Mouse (Mus musculus) liver, embryonic 11.5 days (tissue): ENCODE measurements around the gene Ccp110. TPM values are rescaled to one million over a fixed set of nuclear protein-coding genes. Genes with fewer than 3 reads are reported as not detected.

Source experiments
- ATAC-seq: fragments of 200-750 bp; cut with Nextera tagmentation; replicated peaks from 2 replicates; pipeline ENCODE4 v1.8.0; 2017; ENCODE audit warnings: moderate number of reproducible peaks, mild to moderate bottlenecking, moderate TSS enrichment, moderate library complexity; ENCODE audit not compliant: low FRiP score
- DNase-seq: peaks from one replicate; pipeline ENCODE4 v3.0.0-alpha.2; 2017; ENCODE audit warnings: low spot score
- H3K27ac ChIP-seq: fragments of 300-500 bp; sonication (generic); 2 replicates; pipeline ENCODE4 v1.5.1; 2014; ENCODE audit warnings: mild to moderate bottlenecking, low read depth, low read length, control low read depth
- H3K27me3 ChIP-seq: fragments of 300-500 bp; sonication (generic); replicated peaks from 2 replicates; pipeline ENCODE4 v1.6.1; 2014; ENCODE audit warnings: low read length, mixed read lengths; ENCODE audit not compliant: control insufficient read depth, insufficient read depth
- H3K36me3 ChIP-seq: fragments of 300-500 bp; sonication (generic); 2 replicates; pipeline ENCODE4 v1.6.1; 2014; ENCODE audit warnings: mild to moderate bottlenecking, low read length, moderate library complexity, mixed read lengths; ENCODE audit not compliant: control insufficient read depth, insufficient read depth
- H3K4me1 ChIP-seq: fragments of 300-500 bp; sonication (generic); replicated peaks from 2 replicates; pipeline ENCODE4 v1.6.1; 2014; ENCODE audit warnings: low read length, mixed read lengths; ENCODE audit not compliant: control insufficient read depth, insufficient read depth
- H3K4me2 ChIP-seq: fragments of 300-500 bp; sonication (generic); 2 replicates; pipeline ENCODE4 v1.6.1; 2014; ENCODE audit warnings: mild to moderate bottlenecking, control low read depth, moderate library complexity
- H3K4me3 ChIP-seq: fragments of 300-500 bp; sonication (generic); 2 replicates; pipeline ENCODE4 v1.5.1; 2014; ENCODE audit warnings: low read depth, low read length, control low read depth
- H3K9ac ChIP-seq: fragments of 300-500 bp; sonication (generic); 2 replicates; pipeline ENCODE4 v1.6.1; 2014; ENCODE audit warnings: low read depth, low read length, control low read depth
- H3K9me3 ChIP-seq: fragments of 300-500 bp; sonication (generic); 2 replicates; pipeline ENCODE4 v1.6.1; 2016; ENCODE audit warnings: low read length, inconsistent platforms, mixed read lengths; ENCODE audit not compliant: control insufficient read depth
- WGBS: fragments of 180-500 bp; shearing (Covaris S2); extraction: QIAGEN DNeasy Blood & Tissue Kit; methylation state at CpG from one replicate; pipeline ENCODE4 v1.1.7; 2014; 5-methylcytosine and 5-hydroxymethylcytosine counted together
- polyA plus RNA-seq: library from polyadenylated mRNA; unstranded; fragments of >200 nt; fragmentation: Nextera tagmentation; extraction: Ambion mirVana; gene quantifications from 2 replicates; pipeline ENCODE4 v1.2.1, GENCODE M21; 2014

Gene Ccp110
- polyA plus RNA-seq, 1 experiment from 2014 or later, result 7.9 TPM

DNA sequence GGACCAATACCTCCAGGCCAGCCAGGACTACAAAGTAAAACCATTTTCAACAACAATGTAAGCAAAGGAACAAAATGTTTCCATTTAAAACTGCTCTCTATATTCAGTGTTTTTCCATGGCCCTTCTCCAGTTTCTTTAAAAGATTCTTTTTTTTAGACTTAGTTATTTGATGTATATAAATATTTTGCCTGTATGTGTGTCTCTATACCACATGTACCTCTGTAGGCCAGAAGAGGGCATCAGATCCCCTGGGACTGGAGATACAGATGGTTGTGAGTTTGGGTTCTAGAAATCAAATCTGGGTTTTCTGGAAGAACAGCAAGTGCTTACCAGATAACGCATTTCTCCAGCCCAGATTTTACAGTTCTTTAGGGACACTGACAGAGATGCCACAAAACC lies 26.4 kb downstream of the Ccp110 start:
- ATAC-seq (no peak), DNase-seq (no peak)
- Histone ChIP-seq H3K4me1 (peaks cover 19% of the 10 kb centered on the region), H3K4me3 (no peak overlapping the region), H3K36me3 (no peaks in the 10 kb centered on the region; the same call in 1 of the 2 replicates), H3K27ac (no peak overlapping the region), H3K27me3 (no peaks in the 10 kb centered on the region), H3K9ac (no peak overlapping the region), H3K9me3 (no peaks in the 10 kb centered on the region), H3K4me2 (no peak overlapping the region)
- WGBS, result 69% methylated on average over 1 of the region's 1 CpGs

GRCm38 (mm10) chr7:118739975-118740531 lies 27.7 kb downstream of the Ccp110 start, which contains the start of gene Vps35l:
TSS of gene Vps35l (plus strand) at chr7:118740226.
- H3K27me3 ChIP-seq, result no peaks in the 10 kb centered on the region
- H3K4me1 ChIP-seq, result peaks cover 19% of the 10 kb centered on the region
- H3K27ac ChIP-seq, result peak within 1 kb of the TSS; percentile 55; the same call in 1 of the 2 replicates
- 3% methylated on average over 15 of the region's 16 CpGs for WGBS
- peak; percentile 82 for ATAC-seq
- H3K36me3 ChIP-seq, result no peaks in the 10 kb centered on the region; the same call in 1 of the 2 replicates
- DNase-seq, result peak; percentile 62
- no peaks in the 10 kb centered on the region for H3K9me3 ChIP-seq
- peak within 1 kb of the TSS; percentile 80 for H3K4me2 ChIP-seq
- H3K9ac ChIP-seq, result peak within 1 kb of the TSS; percentile 79
- H3K4me3 ChIP-seq, result peak within 1 kb of the TSS; percentile 83

GRCm38 (mm10) chr7:118740532-118741338 lies 28.4 kb downstream of the Ccp110 start:
- peak; percentile 93 for DNase-seq
- WGBS, result 2% methylated on average over 41 of the region's 41 CpGs
- Histone ChIP-seq H3K27me3 (no peaks in the 10 kb centered on the region), H3K4me3 (peak overlapping the region; percentile 83), H3K27ac (peak overlapping the region; percentile 55; the same call in 1 of the 2 replicates), H3K9ac (peak overlapping the region; percentile 79), H3K36me3 (no peaks in the 10 kb centered on the region; the same call in 1 of the 2 replicates), H3K4me2 (peak overlapping the region; percentile 80), H3K9me3 (no peaks in the 10 kb centered on the region), H3K4me1 (peaks cover 19% of the 10 kb centered on the region)
- ATAC-seq, result peak; percentile 93

DNA sequence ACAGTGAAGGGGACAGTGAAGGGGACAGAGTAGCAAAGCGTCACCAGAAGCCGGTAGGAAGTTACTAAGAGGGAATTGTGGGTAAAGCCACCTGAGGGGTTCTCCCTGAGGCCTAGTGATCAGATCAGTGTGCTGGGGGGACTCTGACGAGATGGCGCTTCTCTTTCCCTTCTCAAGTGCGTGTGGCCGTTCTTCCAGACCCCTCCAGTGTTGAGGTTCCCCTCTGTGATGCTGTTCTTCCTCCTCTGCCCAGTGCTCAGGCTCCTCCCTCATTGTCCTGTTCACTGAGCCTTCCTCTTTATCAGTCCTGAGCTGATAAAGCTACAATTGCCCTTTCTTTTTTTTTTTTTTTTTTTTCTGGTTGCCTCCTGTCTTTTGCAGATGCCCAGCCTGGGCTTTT lies 29.9 kb downstream of the Ccp110 start:
- Histone ChIP-seq H3K4me3 (no peak overlapping the region), H3K27ac (no peak overlapping the region), H3K27me3 (no peaks in the 10 kb centered on the region), H3K4me2 (peak overlapping the region; percentile 80), H3K36me3 (peaks cover 4% of the 10 kb centered on the region; the same call in 1 of the 2 replicates), H3K9ac (no peak overlapping the region), H3K4me1 (peaks cover 19% of the 10 kb centered on the region), H3K9me3 (no peaks in the 10 kb centered on the region)
- WGBS, result 55% methylated on average over 6 of the region's 6 CpGs
- no peak for ATAC-seq
- no peak for DNase-seq

- Histone ChIP-seq H3K36me3 (peaks cover 12% of the 10 kb centered on the region; the same call in 1 of the 2 replicates), H3K9me3 (no peaks in the 10 kb centered on the region), H3K4me3 (no peak overlapping the region), H3K27ac (no peak overlapping the region), H3K4me2 (no peak overlapping the region), H3K27me3 (no peaks in the 10 kb centered on the region), H3K4me1 (peaks cover 19% of the 10 kb centered on the region), H3K9ac (no peak overlapping the region)
- DNase-seq, result no peak
- 90% methylated on average over 5 of the region's 5 CpGs for WGBS
- no peak for ATAC-seq
These were observed 32.4 kb downstream of the Ccp110 start for GRCm38 (mm10) chr7:118744766-118745165.

- no peaks in the 10 kb centered on the region for H3K9me3 ChIP-seq
- no peaks in the 10 kb centered on the region for H3K27me3 ChIP-seq
- ATAC-seq (no peak), DNase-seq (no peak)
- 91% methylated on average over 12 of the region's 12 CpGs for WGBS
- H3K4me1 ChIP-seq, result 0 out of 2 replicates have a peak, but pooled peaks cover 3% of the 10 kb centered on the region
- no peak overlapping the region for H3K4me2 ChIP-seq
- H3K4me3 ChIP-seq, result no peak overlapping the region
- H3K27ac ChIP-seq, result no peak overlapping the region
- H3K9ac ChIP-seq, result no peak overlapping the region
- peaks cover 15% of the 10 kb centered on the region for H3K36me3 ChIP-seq
These were observed 35.7 kb downstream of the Ccp110 start for GRCm38 (mm10) chr7:118747891-118748672.

DNA sequence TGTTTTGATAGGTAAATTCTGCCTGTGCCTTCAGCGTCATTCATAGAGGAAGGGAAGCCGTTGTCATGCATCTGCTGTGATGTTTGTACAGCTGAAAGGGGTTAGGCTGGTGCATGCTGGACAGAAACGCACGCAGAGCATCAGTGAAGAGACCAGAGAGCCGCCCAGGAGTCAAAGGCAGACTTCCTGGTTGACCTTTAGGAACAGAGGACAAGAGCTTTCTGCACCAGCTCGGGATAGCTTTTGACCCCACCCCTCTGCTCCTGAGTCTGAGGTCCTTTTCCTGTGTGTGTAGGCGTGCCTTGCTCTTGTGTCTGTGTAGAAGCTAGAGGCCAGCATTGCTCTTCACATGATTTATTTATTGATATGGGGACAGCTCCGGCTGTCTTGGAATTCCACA lies 37.4 kb downstream of the Ccp110 start:
- Histone ChIP-seq H3K4me2 (no peak overlapping the region), H3K9me3 (no peaks in the 10 kb centered on the region), H3K36me3 (peaks cover 21% of the 10 kb centered on the region), H3K9ac (no peak overlapping the region), H3K27me3 (no peaks in the 10 kb centered on the region), H3K27ac (no peak overlapping the region), H3K4me1 (0 out of 2 replicates have a peak, but pooled peaks cover 3% of the 10 kb centered on the region), H3K4me3 (no peak overlapping the region)
- ATAC-seq (no peak), DNase-seq (no peak)
- 83% methylated on average over 8 of the region's 8 CpGs for WGBS

DNA sequence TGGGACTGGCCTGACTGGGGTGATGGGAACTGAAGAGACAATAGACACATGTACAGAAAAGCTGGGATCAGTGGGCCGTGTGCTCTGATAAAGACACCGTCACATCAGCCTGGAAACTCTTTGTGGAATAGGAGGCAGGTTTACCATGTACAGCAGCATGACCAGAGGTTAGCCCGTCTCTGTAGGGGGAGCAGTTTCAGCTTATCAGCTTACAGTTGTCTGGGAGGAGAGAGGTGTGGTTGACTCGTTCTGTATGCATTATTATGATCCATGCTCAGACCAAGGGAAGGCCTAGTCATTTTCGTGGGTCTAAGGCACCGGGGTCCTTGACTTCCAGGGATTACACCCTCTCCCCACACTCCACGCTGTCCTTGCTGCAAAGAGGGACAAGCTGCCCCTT lies 39.3 kb downstream of the Ccp110 start:
- H3K27me3 ChIP-seq, result no peaks in the 10 kb centered on the region
- no peak overlapping the region for H3K27ac ChIP-seq
- no peak overlapping the region for H3K4me3 ChIP-seq
- 77% methylated on average over 7 of the region's 7 CpGs for WGBS
- H3K4me1 ChIP-seq, result peaks cover 7% of the 10 kb centered on the region
- H3K9me3 ChIP-seq, result no peaks in the 10 kb centered on the region
- peak; percentile 86 for ATAC-seq
- no peak for DNase-seq
- no peak overlapping the region for H3K4me2 ChIP-seq
- no peak overlapping the region for H3K9ac ChIP-seq
- peaks cover 25% of the 10 kb centered on the region for H3K36me3 ChIP-seq
